Mouse (Mus musculus) myocyte (in vitro differentiated cells): ENCODE data around the gene Stac3. TPM values are rescaled to one million over a fixed set of nuclear protein-coding genes. Genes with fewer than 3 reads are reported as not detected.

Experiments
- H3K27me3 ChIP-seq: one replicate; pipeline ENCODE4 v1.6.1; 2011; ENCODE audit not compliant: control insufficient read depth, insufficient read depth, insufficient read length
- H3K36me3 ChIP-seq: one replicate; pipeline ENCODE4 v1.6.1; 2011; ENCODE audit not compliant: control insufficient read depth, insufficient read depth
- H3K4me2 ChIP-seq: one replicate; pipeline ENCODE4 v1.6.1; 2011; ENCODE audit warnings: low read depth, control low read depth
- H3K4me3 ChIP-seq: one replicate; pipeline ENCODE4 v1.5.1; 2011; ENCODE audit warnings: mild to moderate bottlenecking, control low read depth, moderate library complexity
- H3K79me2 ChIP-seq: one replicate; pipeline ENCODE4 v1.6.1; 2011; ENCODE audit not compliant: control insufficient read depth, insufficient read depth
- H3ac ChIP-seq: one replicate; pipeline ENCODE4 v1.6.1; 2011; ENCODE audit not compliant: control insufficient read depth, insufficient read length
- CEBPB ChIP-seq: IDR thresholded peaks from 2 replicates; pipeline ENCODE4 v1.6.1; 2011; ENCODE audit warnings: mild to moderate bottlenecking, moderate library complexity; ENCODE audit not compliant: poor library complexity, insufficient read depth, severe bottlenecking
- E2F4 ChIP-seq: IDR thresholded peaks from one replicate; pipeline ENCODE4 v1.6.1; 2011; ENCODE audit warnings: mild to moderate bottlenecking, control low read depth, moderate library complexity; ENCODE audit not compliant: insufficient read depth
- MAX ChIP-seq: IDR thresholded peaks from one replicate; pipeline ENCODE4 v1.6.1; 2011; ENCODE audit warnings: low read depth, mild to moderate bottlenecking, control low read depth
- MYOD1 ChIP-seq, 3 experiments: IDR thresholded peaks; one replicate each; pipeline ENCODE4 v1.6.1; 2011; ENCODE audit warnings: control low read depth in 2 of 3, low read depth in 2 of 3, mild to moderate bottlenecking in 2 of 3, moderate library complexity in 1 of 3; ENCODE audit not compliant: insufficient read length in 2 of 3, control insufficient read depth in 1 of 3
- MYOG ChIP-seq, 3 experiments: IDR thresholded peaks; one replicate each; pipeline ENCODE4 v1.6.1; 2011; ENCODE audit warnings: control low read depth in 2 of 3, low read depth in 2 of 3, mild to moderate bottlenecking in 2 of 3; ENCODE audit not compliant: insufficient read length in 2 of 3, control insufficient read depth in 1 of 3, insufficient read depth in 1 of 3
- POLR2A ChIP-seq: IDR thresholded peaks from one replicate; pipeline ENCODE4 v1.6.1; 2011; ENCODE audit warnings: low read depth, mild to moderate bottlenecking, control low read depth, moderate library complexity; ENCODE audit not compliant: insufficient read length
- POLR2AphosphoS2 ChIP-seq: IDR thresholded peaks from one replicate; pipeline ENCODE4 v1.6.1; 2011; ENCODE audit warnings: low read depth, control low read depth; ENCODE audit not compliant: insufficient read length
- REST ChIP-seq: IDR thresholded peaks from one replicate; pipeline ENCODE4 v1.6.1; 2011; ENCODE audit warnings: mild to moderate bottlenecking, control low read depth, moderate library complexity; ENCODE audit not compliant: insufficient read depth, insufficient read length
- SRF ChIP-seq: IDR thresholded peaks from one replicate; pipeline ENCODE4 v1.6.1; 2011; ENCODE audit warnings: low read depth; ENCODE audit not compliant: control insufficient read depth, insufficient read length
- TCF12 ChIP-seq: IDR thresholded peaks from one replicate; pipeline ENCODE4 v1.6.1; 2011; ENCODE audit warnings: mild to moderate bottlenecking, control low read depth; ENCODE audit not compliant: poor library complexity, insufficient read depth, severe bottlenecking
- TCF3 ChIP-seq: IDR thresholded peaks from one replicate; pipeline ENCODE4 v1.6.1; 2011; ENCODE audit warnings: low read depth, control low read depth; ENCODE audit not compliant: insufficient read length
- USF1 ChIP-seq: IDR thresholded peaks from one replicate; pipeline ENCODE4 v1.6.1; 2011; ENCODE audit warnings: low read depth, mild to moderate bottlenecking, control low read depth, moderate library complexity
- polyA plus RNA-seq: library from polyadenylated mRNA; unstranded; fragments of >200 nt; fragmentation: generic; extraction: Trizol; gene quantifications from one replicate; pipeline ENCODE4 v1.2.1, GENCODE M21; 2012; ENCODE audit warnings: missing spikeins

Gene Stac3
- polyA plus RNA-seq, 1 experiment = 125 TPM

DNA sequence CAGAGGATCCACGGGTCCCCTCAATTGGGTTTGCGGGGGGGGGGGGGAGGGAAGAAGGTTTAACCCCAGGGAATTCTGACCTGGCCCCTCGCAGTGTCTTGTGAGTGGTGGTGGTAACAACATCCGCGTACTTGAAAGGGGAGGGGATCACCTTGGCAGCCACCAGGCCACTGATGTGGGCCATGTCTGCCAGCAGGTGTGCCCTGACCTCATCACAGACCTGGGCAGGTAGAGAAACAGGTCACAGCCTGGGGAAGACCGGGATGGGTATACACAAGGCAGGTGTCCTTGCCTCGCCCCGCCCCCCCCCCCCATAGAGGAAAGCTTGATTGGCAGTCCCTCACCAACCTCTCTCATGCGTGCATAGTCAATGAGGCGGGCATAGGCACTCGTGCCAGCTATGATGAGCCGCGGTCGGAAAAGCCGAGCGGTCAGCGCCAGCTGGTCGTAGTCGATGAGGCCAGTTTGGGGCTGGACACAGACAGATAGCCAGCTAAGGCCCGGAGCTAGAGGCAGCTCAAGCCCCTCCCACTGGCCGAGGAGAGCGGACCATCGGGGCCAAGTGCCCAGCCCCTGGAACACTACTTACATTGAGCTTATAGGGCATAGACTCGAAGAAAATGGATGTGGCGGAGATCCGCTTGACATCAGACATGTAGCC is 17.7 kb downstream of the Stac3 start:
- Histone ChIP-seq H3K36me3 (peaks cover 32% of the 10 kb centered on the region), H3K4me2 (no peak overlapping the region), H3K4me3 (no peak overlapping the region), H3K79me2 (peaks cover 22% of the 10 kb centered on the region), H3ac (no peak overlapping the region), H3K27me3 (no peaks in the 10 kb centered on the region)
- no peak for TF ChIP-seq CEBPB
- TF ChIP-seq USF1 = no peak
- no peak for TF ChIP-seq MAX
- no peak for TF ChIP-seq TCF3
- TF ChIP-seq POLR2A = no peak
- no peak for TF ChIP-seq MYOG (IDR thresholded peaks at IDR 0.05; ENCODE audit: control insufficient read depth in 1 of 3, insufficient read depth in 1 of 3, insufficient read length in 2 of 3, low read depth in 2 of 3)
- no peak for TF ChIP-seq TCF12
- TF ChIP-seq E2F4 = no peak
- no peak for TF ChIP-seq MYOD1 (IDR thresholded peaks at IDR 0.05; ENCODE audit: control insufficient read depth in 1 of 3, insufficient read length in 2 of 3, low read depth in 2 of 3)
- no peak for TF ChIP-seq POLR2AphosphoS2
- TF ChIP-seq REST = no peak
- no peak for TF ChIP-seq SRF

DNA sequence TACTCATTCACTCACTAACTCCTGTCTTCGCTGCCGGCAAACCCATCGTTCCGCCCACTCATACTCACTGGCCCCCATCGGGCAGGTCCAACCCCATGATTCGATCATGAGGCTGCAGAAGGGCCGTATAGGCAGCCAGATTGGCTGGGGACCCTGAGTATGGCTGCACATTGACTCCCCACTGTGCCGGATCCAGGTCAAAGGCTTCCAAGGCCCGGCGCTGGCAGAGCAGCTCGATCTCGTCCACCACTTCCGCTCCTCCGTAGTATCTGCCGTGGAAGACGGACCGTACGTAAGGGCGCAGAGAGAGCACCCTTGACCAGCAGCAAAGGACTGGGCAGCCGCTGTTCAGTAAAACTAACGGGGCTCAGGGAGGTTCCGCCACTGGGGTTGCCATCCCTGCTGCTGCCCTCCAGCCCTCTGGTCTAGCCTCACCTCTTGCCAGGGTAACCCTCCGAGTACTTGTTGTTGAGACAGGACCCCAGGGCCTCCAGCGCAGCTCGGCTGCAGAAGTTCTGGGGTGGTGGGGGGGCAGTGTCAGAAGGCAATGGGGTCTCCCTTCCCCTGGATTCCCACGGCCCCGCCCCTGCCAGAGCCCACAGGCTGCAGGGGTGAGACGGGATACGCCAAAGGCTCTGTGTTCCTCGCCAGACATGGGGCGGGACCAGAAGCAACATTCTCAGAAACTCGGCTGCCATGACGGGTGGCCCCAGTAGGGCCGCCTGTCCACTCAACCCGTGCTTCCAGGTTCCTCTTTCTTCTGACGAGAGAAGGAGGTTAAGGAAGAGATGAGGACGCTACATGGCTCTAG is 18.6 kb downstream of the Stac3 start:
- Histone ChIP-seq H3ac (peak overlapping the region; percentile 66), H3K27me3 (peaks cover 6% of the 10 kb centered on the region), H3K79me2 (peaks cover 22% of the 10 kb centered on the region), H3K4me2 (peak overlapping the region; percentile 99), H3K4me3 (peak overlapping the region; percentile 99), H3K36me3 (peaks cover 32% of the 10 kb centered on the region)
- no peak for TF ChIP-seq MYOD1 (IDR thresholded peaks at IDR 0.05; ENCODE audit: control insufficient read depth in 1 of 3, insufficient read length in 2 of 3, low read depth in 2 of 3)
- no peak for TF ChIP-seq SRF
- TF ChIP-seq POLR2A = peak; percentile 11
- no peak for TF ChIP-seq USF1
- no peak for TF ChIP-seq REST

DNA sequence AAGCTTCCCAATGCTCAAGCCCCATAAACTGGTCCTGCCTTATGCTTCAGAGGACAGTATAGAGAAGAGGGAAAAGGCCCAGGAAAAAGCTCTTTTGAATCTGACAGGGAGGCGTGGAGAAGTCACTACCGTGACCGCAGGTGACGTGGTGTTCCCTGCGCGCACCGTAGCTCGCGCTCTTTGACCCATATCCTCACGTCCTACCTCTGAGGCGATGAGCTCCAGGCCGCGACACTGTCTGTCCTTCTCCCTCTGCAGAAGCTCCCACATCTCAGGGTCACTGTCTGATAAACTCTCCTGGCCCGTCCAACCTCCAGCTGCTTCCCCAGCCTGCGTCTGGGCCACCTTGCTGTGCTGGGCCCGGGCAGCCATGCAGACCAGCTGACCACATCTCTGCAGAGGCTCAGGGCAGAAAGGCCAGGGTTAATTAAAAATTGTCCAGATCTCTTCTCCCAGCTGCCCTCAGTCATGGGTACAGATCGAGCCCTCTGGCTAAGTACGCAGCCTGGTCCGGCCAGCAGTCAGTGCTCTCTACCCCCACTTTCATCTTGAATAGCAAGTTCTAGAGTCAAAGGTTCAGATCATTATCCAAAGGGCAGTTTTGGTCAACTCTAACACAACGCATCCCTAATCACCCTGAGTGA is 19.4 kb downstream of the Stac3 start:
- Histone ChIP-seq H3ac (peak overlapping the region; percentile 66), H3K4me2 (peak overlapping the region; percentile 99), H3K79me2 (peaks cover 22% of the 10 kb centered on the region), H3K36me3 (peaks cover 32% of the 10 kb centered on the region), H3K27me3 (peaks cover 6% of the 10 kb centered on the region), H3K4me3 (peak overlapping the region; percentile 99)
- no peak for TF ChIP-seq CEBPB
- TF ChIP-seq POLR2AphosphoS2 = peak; percentile 76
- no peak for TF ChIP-seq SRF
- TF ChIP-seq MYOD1 (IDR thresholded peaks at IDR 0.05; ENCODE audit: control insufficient read depth in 1 of 3, insufficient read length in 2 of 3, low read depth in 2 of 3) = no peak
- no peak for TF ChIP-seq REST

DNA sequence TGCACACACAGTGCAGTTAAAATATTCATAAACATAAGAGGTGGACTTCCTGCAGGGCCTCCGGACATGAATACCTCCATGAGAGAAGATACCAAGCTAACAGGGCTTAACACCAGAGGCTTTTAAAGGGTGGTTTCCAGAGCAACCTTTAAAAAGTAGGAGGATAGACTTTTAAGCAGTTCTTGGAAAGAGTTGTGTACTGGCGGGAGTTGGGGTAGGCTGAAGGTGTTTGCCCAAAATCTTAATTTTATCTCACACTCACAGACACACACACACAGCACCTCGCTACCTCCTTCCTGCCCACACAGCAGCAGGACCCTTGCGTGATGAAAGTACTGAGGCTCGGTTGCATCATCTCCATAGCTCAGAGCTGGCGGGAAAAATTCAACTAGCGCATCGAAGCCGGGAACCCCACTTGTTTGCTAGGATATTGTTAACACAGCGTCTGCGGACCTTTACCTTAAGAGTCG is 20.2 kb downstream of the Stac3 start:
- TF ChIP-seq MYOD1 (IDR thresholded peaks at IDR 0.05; ENCODE audit: control insufficient read depth in 1 of 3, insufficient read length in 2 of 3, low read depth in 2 of 3) (no peak), CEBPB (peak; percentile 95), POLR2A (peak; percentile 48), REST (no peak), TCF3 (no peak), MYOG (IDR thresholded peaks at IDR 0.05; ENCODE audit: control insufficient read depth in 1 of 3, insufficient read depth in 1 of 3, insufficient read length in 2 of 3, low read depth in 2 of 3) (no peak), SRF (no peak), POLR2AphosphoS2 (peak; percentile 73), E2F4 (peak; percentile 85), TCF12 (no peak), MAX (no peak), USF1 (no peak)
- Histone ChIP-seq H3K4me3 (peak overlapping the region; percentile 99), H3K27me3 (peaks cover 6% of the 10 kb centered on the region), H3ac (peak overlapping the region; percentile 66), H3K4me2 (peak overlapping the region; percentile 99), H3K79me2 (peaks cover 22% of the 10 kb centered on the region), H3K36me3 (peaks cover 32% of the 10 kb centered on the region)
